Mouse (Mus musculus) CH12.LX (cell line): ENCODE measurements around the gene Cntn1. TPM values are rescaled to one million over a fixed set of nuclear protein-coding genes. Genes with fewer than 3 reads are reported as not detected.

Experiments
- DNase-seq: peaks from one replicate; pipeline ENCODE4 v3.0.0-alpha.2; 2013; ENCODE audit errors: extremely low read depth
- H3K27ac ChIP-seq: 2 replicates; pipeline ENCODE4 v1.5.1; 2012; ENCODE audit warnings: low read depth, mild to moderate bottlenecking, control low read depth, moderate library complexity; ENCODE audit not compliant: insufficient read depth
- H3K27me3 ChIP-seq: replicated peaks from 2 replicates; pipeline ENCODE3; 2012; ENCODE audit warnings: inconsistent platforms
- H3K36me3 ChIP-seq, 2 experiments: replicated peaks in 1 of 2; 2 replicates each; pipeline versions ENCODE3 to v1.6.1; 2012; ENCODE audit warnings: inconsistent platforms in 1 of 2, low read length in 1 of 2, mild to moderate bottlenecking in 1 of 2, mixed read lengths in 1 of 2, moderate library complexity in 1 of 2; ENCODE audit not compliant: control insufficient read depth in 1 of 2, insufficient read depth in 1 of 2
- H3K4me1 ChIP-seq, 2 experiments: 2 replicates each; pipeline ENCODE4 v1.6.1; 2012; ENCODE audit warnings: inconsistent platforms in 1 of 2, moderate library complexity in 1 of 2; ENCODE audit not compliant: insufficient read depth in 2 of 2, control insufficient read depth in 1 of 2
- H3K4me2 ChIP-seq: 2 replicates; pipeline ENCODE4 v1.6.1; 2012; ENCODE audit warnings: low read depth, mild to moderate bottlenecking, control low read depth; ENCODE audit not compliant: poor library complexity, insufficient read depth, severe bottlenecking
- H3K4me3 ChIP-seq, 3 experiments: fragments of 150-350 bp in 1 of 3; sonication (generic) in 1 of 3; replicated peaks in 1 of 3; 2 replicates each; pipeline versions ENCODE3 to v1.5.1; 2011 to 2012; ENCODE audit warnings: low read depth in 2 of 3, low read length in 2 of 3, mild to moderate bottlenecking in 2 of 3, moderate library complexity in 2 of 3, control low read depth in 1 of 3, improper control_type of control experiment in 1 of 3, inconsistent platforms in 1 of 3, mixed read lengths in 1 of 3; ENCODE audit not compliant: poor library complexity in 1 of 3
- H3K79me2 ChIP-seq: replicated peaks from 2 replicates; pipeline ENCODE4 v1.6.1; 2012; ENCODE audit warnings: mild to moderate bottlenecking, moderate library complexity; ENCODE audit not compliant: control insufficient read depth, poor library complexity, insufficient read depth, severe bottlenecking; ENCODE audit errors: extremely low read depth
- H3K9ac ChIP-seq: 2 replicates; pipeline ENCODE4 v1.6.1; 2012; ENCODE audit warnings: low read depth, mild to moderate bottlenecking, control low read depth, moderate library complexity; ENCODE audit not compliant: insufficient read depth
- H3K9me3 ChIP-seq: replicated peaks from 2 replicates; pipeline ENCODE3; 2012; ENCODE audit warnings: low read length, inconsistent platforms, mixed read lengths
- CHD1 ChIP-seq: IDR thresholded peaks from 2 replicates; pipeline ENCODE4 v1.6.1; 2012; ENCODE audit warnings: low read depth, low read length, improper control_type of control experiment, inconsistent platforms
- CHD2 ChIP-seq: IDR thresholded peaks from 2 replicates; pipeline ENCODE4 v1.6.1; 2011; ENCODE audit warnings: low read length, improper control_type of control experiment
- ELF1 ChIP-seq: IDR thresholded peaks from 2 replicates; pipeline ENCODE4 v1.6.1; 2014; ENCODE audit warnings: low read depth, mild to moderate bottlenecking, inconsistent platforms, low read length, improper control_type of control experiment
- HCFC1 ChIP-seq: IDR thresholded peaks from 2 replicates; pipeline ENCODE4 v1.6.1; 2012; ENCODE audit warnings: low read depth, mild to moderate bottlenecking, inconsistent platforms, low read length, improper control_type of control experiment
- JUN ChIP-seq: IDR thresholded peaks from 2 replicates; pipeline ENCODE4 v1.6.1; 2011; ENCODE audit warnings: low read depth, mild to moderate bottlenecking, low read length, improper control_type of control experiment, moderate library complexity; ENCODE audit not compliant: insufficient read depth
- JUND ChIP-seq: conservative IDR thresholded peaks from 2 replicates; pipeline ENCODE4 v1.6.1; 2011; ENCODE audit warnings: low read depth, low read length, improper control_type of control experiment
- KAT2A ChIP-seq: IDR thresholded peaks from 2 replicates; pipeline ENCODE4 v1.6.1; 2012; ENCODE audit warnings: low read length, improper control_type of control experiment, inconsistent platforms; ENCODE audit not compliant: insufficient replicate concordance
- MAX ChIP-seq: IDR thresholded peaks from 2 replicates; pipeline ENCODE4 v1.6.1; 2011; ENCODE audit warnings: low read length, improper control_type of control experiment
- MEF2A ChIP-seq: IDR thresholded peaks from 2 replicates; pipeline ENCODE4 v1.6.1; 2014; ENCODE audit warnings: low read depth, mild to moderate bottlenecking, inconsistent platforms, low read length, improper control_type of control experiment, borderline replicate concordance
- PAX5 ChIP-seq: IDR thresholded peaks from 2 replicates; pipeline ENCODE4 v1.6.1; 2012; ENCODE audit warnings: low read length, inconsistent platforms, mixed read lengths
- POLR2A ChIP-seq: IDR thresholded peaks from 2 replicates; pipeline ENCODE4 v1.6.1; 2011; ENCODE audit warnings: low read depth, mild to moderate bottlenecking, improper control_type of control experiment, low read length
- SIN3A ChIP-seq: IDR thresholded peaks from 2 replicates; pipeline ENCODE4 v1.6.1; 2012; ENCODE audit warnings: low read length, improper control_type of control experiment, inconsistent platforms
- ZKSCAN1 ChIP-seq: IDR thresholded peaks from 2 replicates; pipeline ENCODE4 v1.6.1; 2012; ENCODE audit warnings: low read depth, inconsistent platforms, low read length, improper control_type of control experiment, borderline replicate concordance
- dilution Hi-C: fragments of 300-500 bp; cut with MboI; formaldehyde crosslinking; loops from 2 replicates; pipeline ENCODE4 v1.14.3; 2020; ENCODE audit warnings: low sequenced_read_pairs; ENCODE audit not compliant: extremely low pct_unique_long_range_greater_than_20kb, extremely low pct_ligation_motif_present
- in situ Hi-C: fragments of 300-500 bp; cut with MboI; formaldehyde crosslinking; loops from 3 replicates; pipeline ENCODE4 v1.14.3; 2019; ENCODE audit warnings: low sequenced_read_pairs, low pct_ligation_motif_present, low pct_unique_long_range_greater_than_20kb, mixed read lengths
- polyA plus RNA-seq: library from polyadenylated mRNA; unstranded; fragments of >175 nt; gene quantifications from 2 replicates; pipeline ENCODE4 v1.2.1, GENCODE M21; 2012; ENCODE audit warnings: low read depth; ENCODE audit not compliant: insufficient read length
- total RNA-seq, 2 experiments: library from RNA; depleted of rRNA; stranded (reverse); fragments of 300-350 nt in 1 of 2; fragments of >200 nt in 1 of 2; gene quantifications; 2 replicates each; pipeline ENCODE4 v1.2.3; 2012 to 2014

Cntn1 gene
- total RNA-seq (2012; rRNA removed) (not detected in 2 replicates), total RNA-seq (2014; rRNA removed) (not detected in 2 replicates), polyA plus RNA-seq (0.04 TPM in 1 of 2 replicates, not detected in the other)

- no peak within 1 kb of the TSS for H3K4me2 ChIP-seq
- H3K36me3 ChIP-seq = no peaks in the 10 kb centered on the region
- H3K27ac ChIP-seq = no peak within 1 kb of the TSS
- H3K4me1 ChIP-seq = no peaks in the 10 kb centered on the region
- H3K27me3 ChIP-seq = no peaks in the 10 kb centered on the region
- H3K9me3 ChIP-seq = peaks cover 65% of the 10 kb centered on the region
- in situ Hi-C loops = no loop called here
- no peaks in the 10 kb centered on the region for H3K79me2 ChIP-seq
- no peak within 1 kb of the TSS for H3K9ac ChIP-seq
- no peak for TF ChIP-seq HCFC1
- no peak for TF ChIP-seq POLR2A
- TF ChIP-seq CHD2 = no peak
- no peak for TF ChIP-seq KAT2A
- no peak for TF ChIP-seq SIN3A
- TF ChIP-seq MEF2A = no peak
- no peak for TF ChIP-seq MAX
- TF ChIP-seq JUND = no peak
- no peak for TF ChIP-seq ELF1
- DNase-seq = no peak
- dilution Hi-C loops = no loop called here
- H3K4me3 ChIP-seq = no peak within 1 kb of the TSS
Measured at GRCm38 (mm10) chr15:92050996-92051352, at the start of gene Cntn1. Gene Cntn1 (plus strand): TSS chr15:92051165.

- TF ChIP-seq KAT2A = no peak
- TF ChIP-seq PAX5 = no peak
- no peak for TF ChIP-seq ZKSCAN1
- no peak for TF ChIP-seq JUN
- TF ChIP-seq SIN3A = no peak
- TF ChIP-seq CHD1 = no peak
- TF ChIP-seq, all 38 proteins: peak for 0
- Histone ChIP-seq H3K9ac (no peak overlapping the region), H3K36me3 (no peaks in the 10 kb centered on the region), H3K27ac (no peak overlapping the region), H3K79me2 (no peaks in the 10 kb centered on the region), H3K4me2 (no peak overlapping the region), H3K4me1 (no peaks in the 10 kb centered on the region), H3K4me3 (no peak overlapping the region), H3K9me3 (peaks cover 52% of the 10 kb centered on the region), H3K27me3 (no peaks in the 10 kb centered on the region)
- no peak for DNase-seq
- in situ Hi-C loops (no loop called here), dilution Hi-C loops (no loop called here)
Measured at GRCm38 (mm10) chr15:92001431-92001830, 49.5 kb upstream of the Cntn1 start.
